Mouse (Mus musculus): ENCODE data around the gene Pecam1.
"Not testable (repeated sequence)": the region's sequence is repeated elsewhere in the genome, so short reads cannot be mapped to it uniquely, and the experiment has no call there.

Gene Pecam1

DNA sequence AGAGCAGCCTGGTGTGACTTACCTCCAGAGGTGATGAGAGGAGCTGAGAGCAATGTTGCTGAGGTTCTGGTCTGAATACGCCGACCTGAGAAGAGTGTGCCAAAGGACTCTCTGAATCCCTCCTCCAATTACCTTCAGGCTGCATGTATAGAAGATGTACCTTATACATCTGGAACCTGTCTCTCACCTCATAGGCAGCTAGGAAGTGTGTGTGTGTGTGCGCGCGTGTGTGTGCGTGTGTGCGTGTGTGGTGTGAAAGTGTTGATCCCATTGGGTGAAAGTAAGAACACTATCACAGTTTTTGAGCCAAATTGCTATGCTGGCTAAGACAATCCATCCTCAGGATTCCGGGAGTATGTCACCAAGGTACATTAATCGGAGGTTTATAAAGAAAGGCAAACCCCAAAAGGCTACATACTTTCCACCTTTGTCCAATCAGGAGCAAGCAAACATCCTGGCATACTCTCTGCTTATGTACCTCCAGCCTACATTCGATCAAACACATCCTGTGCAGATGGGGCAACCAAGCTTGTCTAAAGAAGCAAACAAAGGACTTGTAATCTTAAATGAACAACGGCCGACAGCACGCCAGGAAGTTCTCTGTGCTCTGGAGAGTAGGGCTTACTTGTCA is at the start of gene Pecam1:
Gene Pecam1, minus strand, starts transcription at position 508 of the 631 bp plus-strand sequence.
- DNase-seq (ENCODE audit: low spot score in 2 of 2), result no peak

DNA sequence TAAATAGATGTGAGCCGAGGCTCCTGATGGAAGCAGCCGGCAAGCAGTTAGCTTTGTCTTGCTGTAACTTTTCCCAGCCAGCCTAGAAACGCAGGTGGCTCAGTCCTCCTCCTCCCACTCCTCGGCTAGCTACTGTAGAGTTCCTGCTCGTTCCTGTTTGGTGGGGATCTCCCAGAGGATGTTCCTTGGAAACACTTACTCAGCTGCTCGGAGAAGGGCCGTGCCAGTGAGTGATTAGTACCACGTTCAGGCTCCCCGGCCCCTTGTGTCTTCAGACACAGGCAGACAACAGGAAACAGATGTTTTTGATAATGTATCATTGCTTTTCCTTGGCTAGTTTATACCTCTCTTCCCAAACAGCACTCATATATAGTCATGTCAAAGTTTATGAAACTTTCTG is 45.3 kb upstream of the Pecam1 start:
- DNase-seq (ENCODE audit: low spot score in 2 of 2), result no peak

DNA sequence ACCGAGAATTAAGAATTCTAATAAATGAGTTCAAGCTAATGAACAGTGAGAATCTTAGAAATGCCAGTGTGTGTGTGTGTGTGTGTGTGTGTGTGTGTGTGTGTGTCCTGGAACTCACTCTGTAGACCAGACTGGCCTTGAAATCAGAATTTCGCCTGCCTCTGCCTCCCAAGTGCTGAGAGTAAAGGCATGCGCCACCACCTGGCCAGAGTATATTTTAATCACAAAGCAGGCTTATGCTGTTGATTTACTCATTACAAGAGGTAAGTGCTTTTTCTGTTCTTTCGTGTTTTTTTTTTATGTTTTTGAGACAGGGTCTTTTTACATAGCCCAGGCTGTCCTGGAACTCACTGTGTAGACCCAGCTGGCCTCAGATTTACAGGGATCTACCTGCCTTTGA is 43.4 kb upstream of the Pecam1 start:
- DNase-seq (ENCODE audit: low spot score in 2 of 2), result no peak

DNA sequence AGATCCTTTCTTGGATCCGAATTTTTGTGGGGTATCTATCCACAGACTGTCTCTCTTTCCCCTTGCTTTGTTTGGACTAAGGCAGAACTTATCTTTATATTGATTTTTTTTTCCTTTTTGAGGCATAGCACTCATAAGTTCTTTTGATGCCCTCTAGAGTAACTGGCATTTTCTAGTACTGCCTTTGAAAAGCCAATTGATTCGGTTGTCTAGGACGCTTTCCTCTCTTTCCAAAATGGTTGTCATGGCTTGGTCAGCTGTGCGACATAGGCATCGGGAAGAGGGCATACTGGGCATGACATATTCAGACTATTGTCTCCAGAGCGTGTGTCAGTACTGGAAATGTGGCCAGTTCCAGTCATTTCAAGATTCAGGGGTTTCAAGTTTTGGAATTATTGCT is 39.2 kb upstream of the Pecam1 start:
- no peak for DNase-seq (ENCODE audit: low spot score in 2 of 2)

DNA sequence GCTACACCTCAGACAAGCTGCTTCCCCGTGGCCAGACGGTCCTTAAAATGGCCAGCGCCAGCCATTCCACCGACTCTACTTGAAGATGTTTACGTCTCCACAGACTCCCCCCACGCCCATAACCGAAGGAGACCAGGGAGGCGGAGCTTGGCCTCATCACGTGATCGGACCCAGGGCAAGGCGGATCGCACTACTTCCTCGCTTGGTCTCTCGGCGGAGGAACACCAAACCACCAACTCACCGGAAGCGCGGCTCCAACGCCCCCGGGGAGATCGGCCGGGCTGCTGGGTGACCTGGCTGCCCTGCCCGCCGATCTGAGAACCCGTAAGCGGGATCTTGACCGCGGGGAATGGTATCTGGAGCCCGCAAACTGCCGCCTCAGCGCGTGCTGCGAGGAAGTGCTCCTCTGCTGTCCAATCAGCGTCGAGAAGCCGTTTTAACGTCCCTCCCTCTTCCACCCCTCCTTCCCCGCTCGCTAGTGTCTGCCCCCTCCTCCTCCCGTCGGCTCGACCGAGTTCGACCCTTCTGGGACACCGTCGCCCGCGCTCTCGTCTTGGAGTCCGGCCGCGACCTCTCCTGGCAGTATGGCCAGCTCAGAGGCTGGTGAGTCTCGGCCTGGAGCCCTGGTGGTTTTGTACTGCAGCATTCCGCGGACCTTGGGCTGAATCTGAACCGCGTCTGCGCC is 38.5 kb upstream of the Pecam1 start, which contains the start of the genes Ddx5 and Cep95:
Gene Ddx5, minus strand, starts transcription at position 411 of the 685 bp plus-strand sequence.
Gene Cep95, plus strand, starts transcription at position 478 of the 685 bp plus-strand sequence.
- DNase-seq (ENCODE audit: low spot score in 2 of 2), result peak; percentile 96 to 97

DNA sequence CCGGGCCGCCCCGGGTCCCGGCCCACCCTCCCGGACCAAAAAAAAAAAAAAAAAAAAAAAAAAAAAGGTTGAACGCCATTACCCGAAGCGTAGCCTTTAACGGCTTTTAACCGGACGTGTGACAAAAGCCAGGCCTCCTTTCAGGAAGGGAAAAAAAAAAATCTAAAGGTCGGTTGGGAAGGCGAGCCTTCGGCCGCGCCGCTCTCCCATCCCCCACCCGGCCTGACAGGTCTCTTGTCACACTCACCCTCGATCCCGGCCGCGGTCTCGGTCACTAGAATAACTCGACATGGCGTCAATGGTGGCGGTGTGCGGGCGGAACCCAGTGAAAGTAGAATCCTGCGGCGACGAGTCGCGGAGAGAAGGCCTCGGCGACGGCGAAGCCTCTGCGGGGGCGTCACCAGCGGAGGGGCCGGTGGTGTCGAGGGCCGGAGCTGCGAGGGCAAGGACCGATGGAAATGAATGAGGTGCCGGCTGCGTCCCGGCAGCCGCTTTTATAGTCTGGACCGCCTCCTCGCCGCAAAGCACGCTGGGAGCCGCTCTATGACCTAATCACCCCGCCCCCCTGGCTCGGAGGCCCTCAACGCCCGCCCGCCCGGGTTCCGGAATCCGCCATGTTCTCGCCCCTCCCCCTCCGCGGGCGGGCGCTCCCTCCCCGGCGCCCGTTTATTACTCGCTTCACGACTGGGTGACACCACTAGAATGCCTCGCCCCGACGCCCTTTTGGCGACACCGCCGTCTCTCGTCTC is 37.8 kb upstream of the Pecam1 start:
- peak; percentile 98 to 99 for DNase-seq (ENCODE audit: low spot score in 2 of 2)

DNA sequence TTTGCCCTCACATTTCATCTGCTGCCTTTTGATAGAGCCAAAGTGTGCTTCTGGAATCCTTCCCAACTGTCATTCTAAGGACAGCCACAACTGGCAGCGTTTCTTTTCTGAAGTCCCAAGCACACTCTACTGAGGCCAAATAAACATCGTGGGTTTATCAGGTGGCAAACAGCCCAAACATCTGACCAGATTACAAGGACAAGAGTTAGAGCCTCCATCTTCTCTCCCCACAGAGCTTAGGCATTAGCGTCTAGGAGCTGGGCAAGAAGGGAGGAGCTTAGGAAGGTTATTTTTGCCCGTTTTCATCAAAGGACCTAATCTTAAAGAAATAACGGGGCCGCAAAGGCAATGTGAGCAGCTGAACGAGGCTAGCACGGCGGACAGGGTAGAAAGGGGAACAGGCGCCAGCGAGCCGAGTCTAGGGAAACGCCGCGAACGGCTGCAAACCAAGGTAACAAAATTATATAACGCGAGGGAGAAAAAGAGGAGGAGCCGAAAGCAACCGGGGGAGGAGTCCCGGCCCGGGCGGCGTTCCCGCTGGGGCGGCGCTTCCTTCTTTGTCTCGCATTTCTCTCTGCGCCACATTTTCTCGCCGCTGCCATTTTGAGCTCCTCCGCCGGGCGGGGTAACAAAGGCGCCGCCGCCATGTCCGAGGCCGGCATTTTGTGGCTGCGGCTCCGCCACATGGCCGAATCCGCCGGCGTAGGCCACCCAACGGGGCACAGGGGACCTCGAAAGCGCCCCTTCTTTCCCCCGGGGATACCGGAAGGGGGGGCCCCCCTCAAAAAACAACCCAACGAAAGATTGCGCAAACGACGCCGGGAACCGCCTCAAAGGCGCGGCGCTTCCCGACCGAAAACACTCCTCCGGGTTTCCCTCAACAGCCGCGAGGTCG is 37.0 kb upstream of the Pecam1 start:
- peak; percentile 86 to 93 for DNase-seq (ENCODE audit: low spot score in 2 of 2)

DNA sequence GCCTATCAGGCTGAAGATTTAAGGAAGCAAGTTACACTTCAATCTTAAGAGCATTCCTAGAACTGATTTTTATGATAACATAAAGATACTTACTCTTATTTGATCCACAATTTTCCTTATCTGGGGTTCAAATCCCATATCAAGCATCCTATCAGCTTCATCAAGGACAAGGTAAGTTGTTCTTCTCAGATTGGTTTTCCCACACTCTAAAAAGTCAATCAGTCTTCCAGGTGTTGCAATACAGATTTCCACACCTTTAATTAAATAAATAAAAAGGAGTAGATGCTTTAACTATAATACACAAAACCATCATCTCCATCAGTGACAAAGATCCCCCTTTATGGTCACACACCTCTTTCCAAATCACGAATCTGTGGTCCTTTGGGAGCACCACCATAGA is 34.6 kb upstream of the Pecam1 start:
- DNase-seq (ENCODE audit: low spot score in 2 of 2), result no peak

DNA sequence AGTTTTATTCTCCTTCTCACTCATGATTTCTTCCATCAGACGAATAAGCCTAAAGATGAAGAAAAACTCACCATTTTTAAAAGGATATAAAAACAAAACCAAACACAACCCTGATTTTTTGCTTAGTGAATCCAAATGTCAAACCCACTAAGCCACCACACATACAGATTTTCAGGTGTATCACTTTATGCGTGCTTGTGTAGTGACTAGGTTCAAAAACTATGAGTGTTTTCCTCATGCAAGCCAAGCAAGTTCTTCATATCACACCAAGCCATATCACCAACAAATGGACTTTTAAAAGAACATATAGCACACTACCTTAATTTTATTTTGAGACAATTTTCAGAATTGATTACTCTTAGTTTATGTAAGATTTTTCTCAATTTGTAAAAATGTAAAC is 34.0 kb upstream of the Pecam1 start:
- DNase-seq (ENCODE audit: low spot score in 2 of 2), result no peak

DNA sequence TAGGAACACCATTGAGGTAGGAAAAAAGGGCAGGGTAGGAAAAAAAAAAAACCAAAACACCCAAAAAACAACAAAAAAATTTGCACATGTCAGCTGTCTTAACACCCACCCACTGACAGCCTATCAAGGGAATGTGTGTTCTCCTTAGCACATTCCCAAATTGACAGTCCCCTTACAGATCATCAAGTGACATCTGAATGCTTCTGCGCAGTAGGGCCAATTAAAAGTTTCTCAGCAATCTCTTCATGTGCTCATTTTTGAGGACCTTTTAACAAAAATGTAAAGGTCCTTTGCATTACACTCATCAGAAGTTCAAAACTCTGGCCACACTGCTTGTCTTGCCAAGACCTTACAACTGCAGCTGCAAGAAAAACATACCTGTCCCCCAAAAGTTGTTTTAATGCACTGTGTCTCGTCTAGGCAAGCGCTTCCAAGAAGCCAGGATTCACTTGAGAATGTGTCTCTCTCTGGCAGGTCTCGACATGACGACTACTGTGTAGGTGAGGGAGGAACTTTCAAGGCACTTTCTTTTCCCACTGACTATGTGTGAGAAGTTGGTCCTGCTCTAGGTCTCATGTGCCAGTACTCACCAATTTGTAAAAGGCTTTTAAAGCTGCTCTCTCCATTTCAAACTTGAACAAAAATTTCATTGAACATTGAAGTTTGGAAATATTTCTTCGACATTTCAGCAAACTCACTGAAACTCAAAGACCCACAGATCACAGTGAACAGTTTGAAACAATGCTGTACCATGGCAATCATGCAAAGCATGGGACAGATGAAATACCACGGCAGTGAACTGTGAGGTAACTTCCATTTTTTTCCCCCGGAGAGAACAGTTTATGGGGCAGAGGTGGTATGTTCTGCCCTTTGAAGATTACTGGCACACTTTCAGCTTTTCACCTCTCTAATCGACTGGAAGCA is 32.7 kb upstream of the Pecam1 start:
- DNase-seq (ENCODE audit: low spot score in 2 of 2), result no peak

DNA sequence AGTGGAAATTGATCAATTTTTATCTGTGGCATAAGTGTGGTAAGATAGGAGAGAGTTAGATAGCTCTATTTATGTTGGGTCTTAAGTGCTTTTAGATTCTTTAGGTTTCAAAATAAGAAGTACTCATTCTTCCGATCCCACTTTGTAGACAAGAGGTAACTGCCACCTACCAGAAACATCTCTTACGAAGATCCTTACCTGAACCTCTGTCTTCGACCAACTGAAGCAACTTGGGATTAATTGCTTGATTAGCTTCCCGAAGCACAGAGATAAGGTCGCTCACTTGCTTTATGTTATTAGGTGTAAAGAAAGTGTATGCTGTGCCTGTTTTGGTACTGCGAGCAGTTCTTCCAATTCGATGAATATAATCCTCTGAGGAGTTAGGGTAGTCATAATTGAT is 31.8 kb upstream of the Pecam1 start:
- not testable (repeated sequence) for DNase-seq (ENCODE audit: low spot score in 2 of 2)

DNA sequence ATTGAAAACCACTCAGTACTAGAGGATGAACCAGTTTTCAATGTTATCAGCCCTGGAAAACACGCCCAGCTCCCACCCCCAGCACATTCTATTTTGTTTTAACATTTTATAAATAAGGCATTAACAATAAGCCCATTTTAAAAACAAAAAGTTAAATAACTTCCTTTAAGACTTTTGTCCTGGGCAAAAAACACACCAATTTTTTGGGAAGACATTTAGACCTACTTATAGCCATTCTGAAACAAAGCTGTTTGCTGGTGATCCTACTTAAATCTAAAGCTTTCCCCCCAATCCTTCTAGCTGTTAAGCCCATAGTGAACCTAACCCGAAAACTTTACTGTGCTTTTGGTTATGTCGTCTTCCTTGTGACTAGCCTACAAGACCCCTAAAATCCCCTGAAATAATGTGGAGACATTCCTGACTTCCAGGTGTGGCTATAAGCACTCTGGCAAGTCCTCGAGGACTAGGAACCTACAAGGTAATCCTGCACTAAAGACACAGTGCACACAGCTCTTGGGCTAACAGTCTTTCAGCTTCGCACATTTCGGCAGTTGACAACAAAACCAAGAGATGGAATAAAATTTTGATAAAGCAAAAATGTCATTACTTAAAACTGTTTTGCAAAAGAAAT is 30.3 kb upstream of the Pecam1 start:
- no peak for DNase-seq (ENCODE audit: low spot score in 2 of 2)

DNA sequence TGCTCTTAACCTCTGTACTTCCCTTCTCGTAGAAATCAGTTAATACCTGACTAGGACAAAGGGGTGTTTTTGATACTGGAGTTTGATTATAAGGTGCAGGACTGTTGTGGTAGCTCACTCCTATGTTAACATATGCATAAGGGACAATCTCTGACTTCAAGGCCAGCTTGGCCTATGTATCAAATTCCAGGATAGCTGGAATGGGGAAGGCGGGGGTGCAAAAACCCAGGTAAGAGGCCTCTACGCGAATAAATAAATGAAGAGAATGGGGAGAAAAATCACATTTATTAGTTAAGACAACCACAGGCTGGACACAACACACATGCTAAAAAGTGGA is 29.6 kb upstream of the Pecam1 start:
- no peak for DNase-seq (ENCODE audit: low spot score in 2 of 2)

DNA sequence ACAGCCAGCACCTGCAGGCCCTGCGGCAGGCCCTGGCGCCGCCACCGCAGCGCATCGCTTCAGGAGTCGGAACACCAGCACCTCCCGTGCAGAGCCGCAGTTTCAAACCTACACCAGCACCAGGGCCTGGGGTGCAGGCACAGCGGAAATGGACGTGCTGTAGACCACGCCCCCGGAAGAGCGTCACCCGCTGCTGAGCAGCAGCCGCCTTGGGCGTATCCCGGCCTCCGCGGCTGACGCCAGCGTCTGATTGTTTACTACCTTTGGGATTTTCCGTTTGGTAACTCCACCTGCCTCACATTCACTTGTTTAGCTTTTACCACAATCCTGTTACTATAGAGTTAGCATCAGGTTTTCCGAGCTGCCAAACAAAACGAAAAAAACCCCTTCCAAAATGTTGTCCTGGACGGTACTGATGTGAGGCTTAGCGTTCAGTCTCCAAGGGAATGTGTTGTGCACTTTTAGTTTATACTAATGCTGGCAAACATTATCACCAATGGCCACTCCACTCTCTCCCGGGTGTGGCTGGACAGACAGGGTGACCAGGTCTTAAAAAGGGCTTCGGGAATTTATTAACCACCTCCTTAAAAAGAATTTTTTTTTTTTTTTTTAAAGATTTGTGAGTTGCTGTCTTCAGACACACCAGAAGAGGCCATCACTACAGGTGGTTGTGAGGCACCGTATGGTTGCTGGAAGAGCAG is 29.1 kb upstream of the Pecam1 start, which contains the start of gene Polg2:
Gene Polg2, minus strand, starts transcription at position 150 of the 701 bp plus-strand sequence.
- DNase-seq (ENCODE audit: low spot score in 2 of 2), result peak; percentile 89 to 91

DNA sequence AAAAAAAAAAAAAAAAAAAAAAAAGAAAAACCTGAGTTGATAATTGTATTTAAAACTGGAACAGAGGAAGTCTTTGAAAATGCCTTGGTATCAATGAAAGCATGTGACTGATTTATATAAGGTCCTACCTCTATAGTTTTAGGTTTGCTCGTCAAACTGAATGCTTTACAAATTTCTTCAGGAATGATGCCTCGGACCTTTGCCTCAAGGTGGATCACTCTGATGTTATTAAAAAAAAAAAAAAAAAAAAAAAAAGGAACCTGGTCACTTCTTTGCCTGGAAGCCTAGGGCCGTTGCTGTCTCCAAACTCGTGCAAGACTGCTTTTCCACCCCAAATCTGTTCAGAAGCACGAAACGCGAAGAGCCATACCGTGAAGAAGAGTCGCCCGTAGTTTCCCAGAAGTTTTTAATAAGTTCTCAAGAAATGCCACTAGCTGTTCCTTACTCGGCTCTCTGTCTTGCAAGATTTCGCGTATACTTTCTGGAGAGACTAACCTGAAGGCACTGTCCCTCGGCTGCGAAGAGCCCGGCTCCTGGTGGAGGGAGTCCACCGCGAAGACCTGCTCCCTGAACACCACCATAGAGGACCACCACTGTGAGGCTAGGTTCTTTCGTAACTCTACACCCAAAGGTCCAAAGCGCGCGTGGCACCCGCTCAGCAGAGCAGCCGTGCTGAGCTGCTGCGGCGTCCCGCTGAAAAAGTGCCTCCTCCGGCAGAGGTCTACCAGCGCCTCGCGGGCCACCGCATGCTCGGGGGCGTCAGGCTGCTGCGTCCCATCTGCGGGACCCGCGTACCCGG is 28.4 kb upstream of the Pecam1 start:
- no peak for DNase-seq (ENCODE audit: low spot score in 2 of 2)

DNA sequence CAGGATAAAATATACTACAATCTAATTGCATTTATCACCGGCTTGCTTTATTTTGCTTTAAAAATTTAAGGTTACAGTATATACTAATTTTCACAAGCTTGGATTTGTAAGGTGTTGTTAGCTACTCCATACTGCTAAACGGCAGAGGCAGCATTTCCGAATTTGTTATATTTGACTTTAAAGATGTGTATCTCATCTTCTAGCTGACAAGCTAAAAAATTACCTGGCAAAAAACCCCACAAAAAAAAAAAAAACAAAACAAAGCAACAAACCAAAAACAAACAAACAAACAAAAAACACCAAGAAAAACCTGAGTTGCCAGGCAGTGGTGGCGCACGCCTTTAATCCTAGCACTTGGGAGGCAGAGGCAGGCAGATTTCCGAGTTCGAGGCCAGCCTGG is 27.7 kb upstream of the Pecam1 start:
- DNase-seq (ENCODE audit: low spot score in 2 of 2), result no peak

DNA sequence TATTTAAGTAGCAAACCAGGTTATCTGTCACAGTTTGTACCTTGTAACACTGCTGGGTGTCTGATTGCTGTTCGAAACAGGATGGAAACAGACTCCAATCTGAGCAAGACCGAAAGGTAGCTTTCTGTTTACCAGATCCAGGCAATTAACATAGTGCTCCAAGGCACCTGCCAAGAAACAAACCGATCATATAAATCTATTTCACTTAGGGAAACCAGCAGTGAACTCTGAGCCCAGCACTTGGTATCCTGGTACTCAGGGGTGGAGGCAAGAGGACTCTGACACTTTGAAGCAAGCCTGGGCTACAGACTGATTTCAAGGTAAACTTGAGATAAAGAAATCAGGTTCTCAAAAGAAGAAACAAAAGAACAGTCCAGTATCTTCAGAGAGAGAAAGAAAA is 27.0 kb upstream of the Pecam1 start:
- DNase-seq (ENCODE audit: low spot score in 2 of 2), result no peak

DNA sequence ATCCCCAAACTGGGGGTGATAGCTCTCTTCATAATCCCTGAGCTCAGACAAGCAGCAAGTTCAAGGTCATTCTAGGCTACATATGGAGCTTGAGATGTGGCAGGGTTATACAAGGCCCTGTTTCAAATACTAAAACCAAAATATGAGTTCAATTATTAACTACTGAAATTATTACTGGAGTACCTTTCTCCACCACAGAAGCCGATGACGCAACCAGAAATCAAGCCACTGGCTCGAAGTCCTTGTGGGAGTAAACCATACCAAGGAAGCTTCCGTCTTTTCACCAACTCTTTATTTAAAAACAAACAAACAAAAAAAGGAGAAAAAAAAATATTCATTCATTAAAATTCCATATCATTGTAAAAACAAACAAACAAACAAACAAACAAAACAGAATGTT is 26.5 kb upstream of the Pecam1 start:
- no peak for DNase-seq (ENCODE audit: low spot score in 2 of 2)

DNA sequence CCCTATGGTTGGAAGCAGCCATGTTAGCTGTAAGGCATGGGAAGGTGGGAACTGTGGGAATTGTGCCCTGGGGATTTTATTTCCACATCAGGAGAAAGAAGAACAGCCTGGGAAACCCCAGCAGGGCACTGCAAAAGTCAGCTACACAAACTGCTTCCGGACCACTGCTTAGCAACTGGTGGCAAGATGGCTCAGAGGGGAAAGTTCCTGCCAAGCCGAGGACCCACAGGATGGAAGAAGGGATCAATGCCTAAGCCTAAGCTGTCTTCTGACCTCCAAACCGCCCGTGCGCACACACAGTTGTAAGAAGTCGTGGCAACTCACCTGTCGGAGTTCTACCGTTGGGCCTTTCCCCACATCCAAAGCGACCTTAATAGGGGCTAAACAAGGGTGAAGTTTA is 22.6 kb upstream of the Pecam1 start:
- no peak for DNase-seq (ENCODE audit: low spot score in 2 of 2)
